Mouse (Mus musculus) megakaryocyte, embryonic 14.5 days (primary cell): ENCODE measurements around the gene Ell2. TPM values are rescaled to one million over a fixed set of nuclear protein-coding genes. Genes with fewer than 3 reads are reported as not detected.

Experiments
- H3K27me3 ChIP-seq: replicated peaks from 2 replicates; pipeline ENCODE3; 2012; ENCODE audit warnings: inconsistent platforms
- H3K36me3 ChIP-seq: replicated peaks from 2 replicates; pipeline ENCODE3; 2012; ENCODE audit warnings: low read length, inconsistent platforms, mixed read lengths
- H3K4me1 ChIP-seq: 2 replicates; pipeline ENCODE4 v1.6.1; 2012; ENCODE audit warnings: inconsistent platforms
- H3K4me3 ChIP-seq: replicated peaks from 2 replicates; pipeline ENCODE3; 2012; ENCODE audit warnings: moderate library complexity, mild to moderate bottlenecking, inconsistent platforms
- H3K9me3 ChIP-seq: 2 replicates; pipeline ENCODE4 v1.6.1; 2012; ENCODE audit warnings: inconsistent platforms
- FLI1 ChIP-seq: IDR thresholded peaks from 2 replicates; pipeline ENCODE4 v1.6.1; 2012; ENCODE audit warnings: low read length, inconsistent platforms, mixed read lengths
- GATA1 ChIP-seq: IDR thresholded peaks from 3 replicates; pipeline ENCODE4 v1.6.1; 2012; ENCODE audit warnings: mixed read lengths, low read length, inconsistent platforms, borderline replicate concordance
- polyA plus RNA-seq: library from polyadenylated mRNA; stranded (reverse); fragments of >175 nt; gene quantifications from 2 replicates; pipeline ENCODE4 v1.2.3, GENCODE M21; 2012; ENCODE audit warnings: low replicate concordance; ENCODE audit not compliant: insufficient read depth

The Ell2 gene
- polyA plus RNA-seq, result 14.0 TPM in 1 of 2 replicates, not detected in the other

DNA sequence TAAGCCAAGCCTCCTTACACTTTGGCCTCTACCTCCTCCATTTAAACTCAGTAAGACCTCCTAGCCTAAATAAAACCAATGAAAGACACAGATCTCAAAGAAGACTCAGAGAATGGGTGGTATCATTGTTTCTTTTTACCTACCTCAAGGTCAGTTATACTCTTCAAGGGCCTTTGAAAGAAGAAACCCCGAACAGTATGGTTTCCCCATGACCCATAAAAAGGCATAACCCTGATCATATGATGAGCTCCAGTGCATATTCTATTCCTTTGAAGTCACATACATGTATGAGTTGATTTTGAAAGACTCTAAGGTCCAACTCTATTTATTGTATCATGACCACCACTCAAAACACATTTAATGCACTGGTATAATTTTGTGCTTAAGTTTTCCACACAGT is at the start of gene Ell2:
Ell2 (plus strand) TSS at position 301 of the 400 bp plus-strand sequence.
- Histone ChIP-seq H3K36me3 (no peaks in the 10 kb centered on the region), H3K4me1 (peaks cover 29% of the 10 kb centered on the region), H3K4me3 (peak within 1 kb of the TSS; percentile 99), H3K9me3 (no peaks in the 10 kb centered on the region), H3K27me3 (no peaks in the 10 kb centered on the region)
- TF ChIP-seq GATA1 (no peak), FLI1 (no peak)

DNA sequence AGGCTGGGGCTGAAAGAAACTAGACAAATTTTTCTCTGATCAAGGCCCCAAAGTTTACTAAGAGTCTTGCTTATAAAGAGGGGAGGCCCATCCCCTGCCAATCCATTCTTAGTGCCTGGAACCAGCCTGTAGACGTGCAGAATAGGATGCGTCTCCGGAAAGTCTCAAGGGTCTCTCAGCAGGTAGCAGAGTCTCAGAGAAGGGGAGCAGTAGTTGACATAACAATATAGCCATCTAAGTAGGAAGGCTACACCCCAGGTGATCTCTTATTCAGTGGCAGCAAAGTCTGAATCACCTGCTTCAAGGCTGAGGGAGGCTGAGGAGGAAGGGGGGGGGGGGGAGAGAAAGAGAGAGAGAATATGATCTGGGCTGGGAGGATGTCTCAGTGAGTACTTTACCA is 21.1 kb upstream of the Ell2 start:
- no peaks in the 10 kb centered on the region for H3K9me3 ChIP-seq
- H3K4me1 ChIP-seq, result no peaks in the 10 kb centered on the region
- no peaks in the 10 kb centered on the region for H3K27me3 ChIP-seq
- H3K36me3 ChIP-seq, result no peaks in the 10 kb centered on the region
- H3K4me3 ChIP-seq, result no peak overlapping the region
- no peak for TF ChIP-seq GATA1
- no peak for TF ChIP-seq FLI1

DNA sequence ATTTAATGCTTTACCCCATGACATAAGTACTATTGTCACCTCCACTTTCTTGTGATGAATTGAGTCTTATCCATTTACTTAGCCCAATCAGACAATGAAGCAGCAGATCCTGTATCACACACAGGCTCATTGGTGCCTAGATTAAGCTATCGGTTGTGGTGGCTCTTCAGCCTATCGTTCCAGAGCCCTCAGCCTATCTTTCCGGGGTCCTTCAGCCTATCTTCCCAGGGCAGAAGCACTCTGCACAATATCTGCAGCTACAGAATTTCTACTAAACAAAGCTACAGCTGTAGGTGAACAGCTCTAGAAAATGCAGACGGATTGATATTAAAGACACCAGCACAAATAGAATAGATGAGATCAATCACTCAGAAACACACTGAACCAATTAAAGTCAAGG is 19.6 kb upstream of the Ell2 start:
- no peak for TF ChIP-seq FLI1
- no peak for TF ChIP-seq GATA1
- H3K36me3 ChIP-seq, result no peaks in the 10 kb centered on the region
- H3K4me3 ChIP-seq, result no peak overlapping the region
- no peaks in the 10 kb centered on the region for H3K27me3 ChIP-seq
- H3K4me1 ChIP-seq, result no peaks in the 10 kb centered on the region
- no peaks in the 10 kb centered on the region for H3K9me3 ChIP-seq

GRCm38 (mm10) chr13:75691625-75692024 is 14.9 kb upstream of the Ell2 start:
- TF ChIP-seq FLI1 (no peak), GATA1 (no peak)
- H3K27me3 ChIP-seq, result no peaks in the 10 kb centered on the region
- H3K36me3 ChIP-seq, result no peaks in the 10 kb centered on the region
- no peaks in the 10 kb centered on the region for H3K9me3 ChIP-seq
- no peak overlapping the region for H3K4me3 ChIP-seq
- H3K4me1 ChIP-seq, result peaks cover 9% of the 10 kb centered on the region

- peaks cover 13% of the 10 kb centered on the region for H3K4me1 ChIP-seq
- no peaks in the 10 kb centered on the region for H3K36me3 ChIP-seq
- peaks cover 4% of the 10 kb centered on the region for H3K9me3 ChIP-seq
- H3K27me3 ChIP-seq, result no peaks in the 10 kb centered on the region
- H3K4me3 ChIP-seq, result no peak overlapping the region
- TF ChIP-seq FLI1, result no peak
- no peak for TF ChIP-seq GATA1
Observed at GRCm38 (mm10) chr13:75693081-75693480, 13.5 kb upstream of the Ell2 start.

GRCm38 (mm10) chr13:75702814-75703213 is 3.7 kb upstream of the Ell2 start:
- H3K4me3 ChIP-seq, result no peak overlapping the region
- H3K4me1 ChIP-seq, result peaks cover 10% of the 10 kb centered on the region
- no peaks in the 10 kb centered on the region for H3K27me3 ChIP-seq
- no peaks in the 10 kb centered on the region for H3K36me3 ChIP-seq
- no peaks in the 10 kb centered on the region for H3K9me3 ChIP-seq
- no peak for TF ChIP-seq FLI1
- TF ChIP-seq GATA1, result no peak

- H3K4me3 ChIP-seq, result peak overlapping the region; percentile 99
- TF ChIP-seq FLI1, result no peak
- no peak for TF ChIP-seq GATA1
- peaks cover 36% of the 10 kb centered on the region for H3K4me1 ChIP-seq
Observed at GRCm38 (mm10) chr13:75706882-75707816, 592 bp downstream of the Ell2 start.

DNA sequence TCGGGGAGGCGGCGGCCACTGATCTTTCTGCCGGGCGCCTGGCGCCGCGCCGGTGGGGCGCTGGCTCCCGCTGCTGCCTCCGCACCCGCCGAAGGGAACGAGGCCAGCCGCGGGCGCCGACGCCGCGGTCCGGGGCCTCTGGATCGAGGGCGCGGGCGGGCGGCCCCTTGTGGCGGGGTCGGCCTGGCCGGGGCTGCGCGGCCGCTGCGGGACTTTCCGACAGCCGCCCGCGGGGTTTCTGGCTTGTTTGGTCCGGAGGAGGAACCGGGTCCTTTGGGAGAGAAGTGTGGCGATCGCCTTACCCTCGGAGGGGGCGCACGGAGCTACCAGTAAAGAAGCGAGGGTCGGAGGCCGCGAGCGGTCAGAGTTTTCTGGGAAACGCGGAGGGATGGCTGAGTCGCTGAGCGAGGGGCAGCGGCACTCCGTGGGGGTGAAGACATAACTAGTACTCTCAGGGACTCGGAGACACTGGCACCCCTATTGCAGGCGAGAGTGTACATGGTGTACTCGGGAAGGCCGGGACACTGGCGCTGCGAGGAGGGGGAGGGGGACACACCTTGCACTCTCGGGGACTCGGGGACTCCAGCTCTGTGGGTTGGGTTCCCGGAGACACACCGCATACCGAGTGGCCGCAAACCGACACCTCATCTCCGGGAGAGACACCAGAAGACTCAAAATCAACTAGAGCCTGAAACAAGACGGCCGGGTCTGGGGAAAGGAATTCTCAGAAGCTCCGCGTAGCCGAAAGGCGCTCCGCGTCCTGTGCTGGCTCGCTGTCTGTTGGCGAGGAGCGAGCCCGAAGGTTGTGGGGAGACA is 1.5 kb downstream of the Ell2 start:
- Histone ChIP-seq H3K36me3 (peaks cover 4% of the 10 kb centered on the region), H3K27me3 (no peaks in the 10 kb centered on the region), H3K4me3 (peak overlapping the region; percentile 99), H3K9me3 (no peaks in the 10 kb centered on the region), H3K4me1 (peaks cover 38% of the 10 kb centered on the region)
- TF ChIP-seq GATA1 (no peak), FLI1 (no peak)

More at GRCm38 (mm10) chr13:75706882-75707816, 592 bp downstream of the Ell2 start:
- no peaks in the 10 kb centered on the region for H3K9me3 ChIP-seq
- no peaks in the 10 kb centered on the region for H3K27me3 ChIP-seq
- peaks cover 4% of the 10 kb centered on the region for H3K36me3 ChIP-seq

GRCm38 (mm10) chr13:75708637-75709002 is 2.1 kb downstream of the Ell2 start:
- peaks cover 44% of the 10 kb centered on the region for H3K4me1 ChIP-seq
- no peaks in the 10 kb centered on the region for H3K9me3 ChIP-seq
- no peak for TF ChIP-seq GATA1
- TF ChIP-seq FLI1, result no peak
- peak overlapping the region; percentile 99 for H3K4me3 ChIP-seq
- peaks cover 4% of the 10 kb centered on the region for H3K36me3 ChIP-seq
- no peaks in the 10 kb centered on the region for H3K27me3 ChIP-seq
